Mouse (Mus musculus): ENCODE measurements around the gene Efcab12.
A peak's percentile ranks its signal among the peaks of the same experiment; 100 is the strongest.

Gene Efcab12

GRCm38 (mm10) chr6:115782781-115783180 lies 55.4 kb downstream of the Efcab12 start:
- DNase-seq, result no peak

GRCm38 (mm10) chr6:115776363-115776762 lies 61.8 kb downstream of the Efcab12 start:
- peak; percentile 26 for DNase-seq

DNA sequence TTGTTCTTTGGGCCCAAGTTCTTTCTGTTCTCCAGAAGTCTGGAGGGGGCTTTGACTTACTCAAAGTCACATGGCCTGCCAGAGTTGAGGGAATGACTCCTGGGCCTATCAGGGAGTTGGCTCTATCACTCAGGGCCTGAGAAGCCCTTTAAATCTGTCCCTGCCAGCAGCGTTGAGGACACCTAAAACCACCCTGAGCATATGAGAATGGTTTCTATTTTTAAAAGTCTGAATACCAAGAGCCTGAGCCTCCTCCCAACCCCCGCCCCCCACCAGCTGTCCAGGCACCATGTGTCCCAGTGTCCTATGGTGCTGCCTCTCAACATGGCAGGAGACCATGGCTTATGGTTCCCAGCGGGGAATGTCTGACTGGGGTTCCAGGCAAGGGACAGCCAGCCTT lies 62.4 kb downstream of the Efcab12 start:
- no peak for DNase-seq

GRCm38 (mm10) chr6:115774501-115774921 lies 63.7 kb downstream of the Efcab12 start, which contains the start of gene Cand2:
TSS of gene Cand2 (plus strand) at chr6:115774538.
- peak; percentile 23 for DNase-seq

DNA sequence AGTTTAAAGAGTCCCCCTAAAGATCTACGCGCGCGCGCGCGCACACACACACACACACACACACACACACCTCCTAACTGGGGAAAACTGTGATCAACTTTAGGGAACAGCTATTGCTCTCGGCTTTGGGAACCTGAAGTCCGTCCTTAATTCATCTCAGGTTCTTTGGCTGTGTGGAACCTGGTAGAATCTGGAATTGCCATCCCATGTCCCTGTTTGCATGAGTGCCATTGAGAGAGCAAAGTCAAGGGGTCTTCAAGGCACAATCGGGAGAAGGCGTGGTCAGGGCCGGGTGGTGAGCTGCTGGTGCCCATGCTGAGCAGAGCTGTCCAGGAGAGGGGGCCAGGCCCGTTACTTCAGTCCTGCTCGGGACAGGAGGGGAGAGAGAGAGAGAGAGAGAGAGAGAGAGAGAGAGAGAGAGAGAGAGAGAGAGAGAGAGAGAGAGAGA lies 64.2 kb downstream of the Efcab12 start:
- DNase-seq, result peak; percentile 13

GRCm38 (mm10) chr6:115772604-115773003 lies 65.6 kb downstream of the Efcab12 start:
- no peak for DNase-seq

DNA sequence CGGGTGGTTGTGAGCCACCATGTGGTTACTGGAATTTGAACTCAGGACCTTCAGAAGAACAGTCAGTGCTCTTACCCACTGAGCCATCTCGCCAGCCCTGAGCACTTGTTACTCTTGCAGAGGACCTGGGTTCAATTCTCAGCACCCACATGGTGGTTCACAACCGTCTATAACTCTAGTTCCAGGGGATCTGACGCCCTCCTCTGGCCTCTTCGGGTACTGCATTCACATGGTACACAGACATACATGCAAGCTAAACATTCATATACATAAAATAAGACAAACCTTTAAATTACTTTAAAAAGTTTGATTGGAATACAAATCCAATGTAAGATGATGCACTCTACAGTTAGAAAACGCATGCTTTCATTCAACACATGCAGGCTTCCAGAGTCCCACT lies 66.0 kb downstream of the Efcab12 start:
- DNase-seq, result no peak

GRCm38 (mm10) chr6:115770852-115771251 lies 67.4 kb downstream of the Efcab12 start:
- no peak for DNase-seq

DNA sequence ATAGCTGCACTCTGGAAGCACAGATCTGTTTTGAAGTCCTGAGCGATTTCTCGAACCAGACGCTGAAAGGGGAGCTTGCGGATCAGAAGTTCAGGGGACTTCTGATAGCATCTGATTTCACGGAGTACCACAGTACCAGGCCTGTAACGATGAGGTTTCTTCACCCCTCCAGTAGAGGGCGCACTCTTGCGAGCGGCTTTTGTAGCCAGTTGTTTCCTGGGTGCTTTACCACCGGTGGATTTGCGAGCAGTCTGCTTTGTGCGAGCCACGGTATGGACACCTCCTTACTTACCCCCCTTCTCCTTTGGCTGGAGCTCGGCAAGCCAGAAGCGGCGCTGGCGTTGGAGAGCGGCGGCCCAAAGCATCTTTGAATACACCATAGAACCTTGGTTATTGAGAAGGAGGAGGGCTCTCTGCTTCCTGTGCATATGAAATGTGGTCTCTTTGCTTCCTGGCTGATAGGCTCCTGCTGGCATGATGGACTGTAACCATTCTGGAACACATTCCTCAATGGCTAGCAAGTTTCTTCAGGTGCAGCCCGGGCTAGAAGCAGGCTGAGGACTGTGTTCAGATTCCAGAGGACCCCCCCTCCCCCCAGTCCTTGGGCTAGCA lies 68.0 kb downstream of the Efcab12 start:
- no peak for DNase-seq

DNA sequence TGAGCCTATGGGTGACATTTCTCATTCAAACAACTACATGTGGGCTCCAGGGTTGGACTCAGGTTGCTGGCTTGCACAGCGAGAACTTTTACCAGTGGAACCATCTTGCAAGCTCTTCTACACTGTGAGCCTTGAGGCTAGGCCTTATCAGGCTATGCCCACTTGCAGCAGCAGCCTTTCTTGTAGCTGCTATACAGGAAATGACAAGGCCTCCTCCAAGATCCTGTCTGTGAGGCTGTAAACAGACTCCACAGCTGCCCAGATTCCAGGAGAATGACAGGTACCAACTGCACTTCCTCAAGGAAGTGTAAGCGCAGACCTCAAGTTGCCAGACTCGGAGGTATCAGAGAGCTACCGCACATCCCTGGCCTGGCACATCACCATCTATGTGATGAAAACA lies 70.0 kb downstream of the Efcab12 start:
- DNase-seq, result peak; percentile 68

- DNase-seq, result peak; percentile 21
Observed at GRCm38 (mm10) chr6:115767357-115767756, 70.9 kb downstream of the Efcab12 start.

DNA sequence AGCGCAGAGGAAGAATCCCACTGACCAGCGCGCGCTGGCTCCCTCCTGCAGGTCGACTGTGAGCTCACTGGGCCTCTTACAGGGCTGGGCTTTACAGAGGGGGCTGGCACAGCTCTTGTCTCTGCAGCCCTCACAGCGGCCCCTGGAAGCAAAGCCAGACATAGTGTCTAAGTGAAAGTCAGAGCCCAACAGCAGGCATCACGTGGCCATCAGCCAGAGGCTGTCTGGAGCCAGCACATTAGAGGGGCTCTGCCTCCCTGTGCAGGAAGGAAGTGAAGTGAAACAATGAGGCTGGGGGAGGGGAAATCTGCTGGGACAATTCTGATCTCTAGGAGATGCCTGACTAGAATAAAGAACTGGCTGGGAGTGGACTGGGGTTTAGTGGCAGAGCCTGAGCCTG lies 74.0 kb downstream of the Efcab12 start:
- peak; percentile 90 for DNase-seq

- peak; percentile 32 for DNase-seq
Observed at GRCm38 (mm10) chr6:115761995-115762756, 76.0 kb downstream of the Efcab12 start, which contains the start of gene Tmem40. TSS of gene Tmem40 (minus strand) at chr6:115762410.

DNA sequence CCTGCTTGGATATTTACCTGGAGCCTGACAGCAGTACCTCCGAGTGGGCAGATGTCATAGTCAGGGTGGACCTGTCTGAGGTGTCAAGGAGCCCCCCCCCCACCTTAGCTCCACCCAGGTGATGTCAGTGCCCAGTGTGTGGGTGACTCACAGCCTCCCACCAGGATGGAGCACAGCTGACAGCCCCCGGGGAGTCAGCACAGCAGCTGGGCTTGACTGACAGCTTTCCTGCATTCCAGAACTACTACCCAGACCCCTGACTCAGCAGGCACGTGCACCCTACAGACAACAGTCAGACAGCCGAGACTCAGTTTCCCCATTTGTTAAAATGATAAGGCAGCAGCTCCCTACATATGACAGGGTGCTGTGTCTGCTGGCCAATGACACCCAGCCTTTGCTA lies 77.2 kb downstream of the Efcab12 start:
- no peak for DNase-seq

Data from lung, postnatal 36 days (tissue).